Mouse (Mus musculus) frontal cortex, postnatal 25 days (tissue): ENCODE results near the gene Zfp174.

ENCODE experiments used
- DNase-seq, 2 experiments: peaks; one replicate each; pipeline ENCODE4 v3.0.0; 2022; ENCODE audit warnings: low spot score in 2 of 2

Gene Zfp174

DNA sequence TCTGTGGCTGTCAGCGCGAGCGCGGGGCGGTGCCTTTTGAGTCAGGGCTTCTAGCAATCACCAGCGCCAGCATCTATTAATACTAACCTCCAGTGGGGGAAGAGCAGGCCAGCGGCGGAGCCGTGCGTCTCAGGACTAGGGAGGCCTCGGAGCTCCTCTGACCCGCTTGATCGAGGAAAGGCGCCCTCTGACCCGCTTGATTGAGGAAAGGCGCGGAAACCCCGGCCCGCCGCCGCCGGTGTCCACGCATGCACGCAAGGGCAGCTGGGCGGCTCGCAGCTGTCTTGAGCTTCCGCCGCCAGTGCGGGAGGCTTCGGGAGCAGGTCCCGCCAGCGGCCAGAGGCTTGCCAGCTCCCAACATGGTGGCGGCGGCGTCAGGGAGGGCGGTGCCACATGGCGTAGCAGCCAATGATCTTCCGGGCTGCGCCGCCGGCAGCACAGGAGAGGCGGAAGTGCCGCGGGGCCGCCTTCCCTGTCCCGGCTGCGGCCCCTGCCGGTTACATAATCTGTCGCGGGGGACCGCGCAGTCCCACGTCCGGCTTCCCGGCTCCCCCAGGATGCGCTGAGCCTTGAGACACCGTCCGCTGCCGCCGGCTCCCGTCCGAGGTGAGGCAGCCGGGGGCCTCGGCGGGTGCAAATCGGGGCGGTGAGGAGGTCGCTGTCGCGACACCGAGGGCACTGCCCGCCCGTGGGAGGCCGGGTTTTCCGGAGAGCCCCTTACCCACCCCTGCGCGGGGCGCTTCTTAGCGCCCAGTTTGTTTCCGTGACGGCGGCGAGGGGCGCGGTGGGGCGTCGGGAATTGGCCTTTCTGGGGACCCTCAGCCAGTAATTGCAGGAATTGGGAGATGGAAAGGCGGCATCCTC lies 37.4 kb downstream of the Zfp174 start, which contains the start of the genes Zfp597 and Gm20695:
Zfp597 (minus strand) TSS at position 361 of the 864 bp plus-strand sequence.
Gm20695 (plus strand) TSS at position 448 of the 864 bp plus-strand sequence.
- DNase-seq = peak; percentile 81 to 86

DNA sequence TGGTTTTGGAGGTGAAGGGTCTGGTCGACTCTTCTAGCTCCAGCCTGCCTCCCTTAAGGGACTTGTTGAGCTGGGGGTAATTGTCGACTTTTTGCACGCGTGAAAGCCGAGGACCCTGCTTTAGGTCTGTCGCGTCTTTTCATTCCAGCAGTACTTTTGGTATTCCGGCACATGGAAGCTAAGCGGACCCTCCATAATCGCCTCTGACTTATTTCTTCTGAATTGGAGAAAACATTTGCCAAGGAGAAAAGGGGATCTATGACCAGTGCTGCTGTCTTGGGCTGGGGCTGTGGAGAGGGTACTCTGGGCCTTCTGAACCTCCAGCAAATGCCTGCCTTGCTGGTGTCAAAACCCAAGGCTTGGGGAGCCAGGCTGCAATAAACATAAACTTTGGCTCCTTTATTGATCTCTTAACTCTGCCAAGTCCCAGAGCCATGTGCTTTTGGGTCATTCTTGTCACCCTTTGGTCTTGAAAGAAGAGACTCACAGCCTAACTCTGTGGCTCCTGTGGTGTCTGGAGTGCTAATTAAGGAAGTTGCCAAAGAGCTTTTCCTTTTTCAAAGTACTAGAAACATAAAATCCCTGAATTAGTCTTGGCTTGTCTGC lies 38.1 kb downstream of the Zfp174 start:
- no peak for DNase-seq

DNA sequence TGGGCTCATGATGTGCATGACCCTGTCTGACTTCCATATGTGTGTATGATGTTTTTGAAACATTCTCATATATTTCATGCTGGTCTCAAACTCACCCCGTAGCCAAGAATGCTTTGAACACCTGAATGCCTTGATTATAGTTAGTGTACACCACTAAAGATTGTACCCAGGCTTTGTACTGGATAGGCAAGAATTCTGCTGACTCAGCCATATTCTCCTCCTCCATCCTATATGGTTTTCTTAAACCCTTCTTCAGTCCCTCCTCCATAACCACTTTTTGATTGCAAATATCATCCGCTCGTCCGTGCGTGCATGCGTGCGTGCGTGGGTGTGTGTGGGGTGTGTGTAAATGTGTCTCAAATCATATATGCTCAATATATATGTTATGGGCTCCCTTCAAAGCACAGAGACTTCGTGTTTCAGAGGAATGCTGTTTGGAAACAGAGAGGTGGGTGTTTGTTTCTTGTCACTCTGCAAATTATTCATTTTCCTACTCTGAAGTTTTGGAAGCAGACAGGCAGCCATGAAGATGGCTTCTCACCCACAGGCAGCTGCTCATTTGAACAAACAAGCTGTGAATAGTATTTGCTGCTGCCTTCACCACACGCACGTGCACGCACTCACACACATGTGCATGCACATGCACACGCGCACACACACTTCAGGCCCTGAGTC lies 44.7 kb downstream of the Zfp174 start:
- no peak for DNase-seq

DNA sequence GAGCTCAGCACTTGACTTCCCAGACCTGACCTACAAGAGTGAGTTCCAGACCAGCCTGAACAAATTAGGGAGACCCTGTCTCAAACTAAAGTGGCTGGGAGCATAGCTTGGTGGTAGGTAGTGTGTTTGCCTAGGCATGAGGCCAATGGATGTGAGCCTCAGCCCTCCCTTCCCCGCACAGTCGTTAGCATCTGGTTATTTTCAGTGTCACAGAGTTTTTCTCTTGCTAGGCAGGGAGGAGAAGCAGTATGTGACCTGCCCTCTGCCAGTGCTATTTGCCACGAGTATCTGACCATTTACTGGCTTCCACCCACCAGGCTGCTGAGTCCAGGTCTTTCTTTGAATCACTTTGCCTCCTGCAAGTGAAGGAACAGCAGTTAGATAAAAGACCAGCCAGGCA lies 46.7 kb downstream of the Zfp174 start:
- no peak for DNase-seq

- no peak for DNase-seq
Measured at GRCm38 (mm10) chr16:3895173-3895792, 48.2 kb downstream of the Zfp174 start.

- no peak for DNase-seq
Measured at GRCm38 (mm10) chr16:3896046-3896445, 49.0 kb downstream of the Zfp174 start.

GRCm38 (mm10) chr16:3896553-3896952 lies 49.5 kb downstream of the Zfp174 start:
- DNase-seq = no peak

DNA sequence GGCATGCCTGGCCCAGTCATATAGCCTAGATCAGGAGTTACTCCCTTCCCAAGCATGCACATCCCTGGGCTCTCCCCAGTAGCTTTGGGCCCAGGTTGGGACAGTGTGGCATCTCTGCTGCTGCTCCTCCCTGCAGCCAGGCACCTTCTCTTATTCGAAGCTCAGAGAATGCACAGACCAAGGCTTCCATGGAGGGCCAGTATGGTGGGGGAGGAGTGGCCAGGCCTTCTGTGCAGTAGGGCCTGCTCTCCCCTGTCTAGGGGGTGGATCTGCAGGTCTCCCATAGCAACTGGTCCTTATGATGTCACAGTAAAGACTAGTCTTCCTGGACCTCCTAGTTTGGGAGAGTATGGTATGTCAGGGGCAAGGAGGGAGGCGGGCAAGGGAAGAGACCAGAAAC lies 60.4 kb downstream of the Zfp174 start:
- DNase-seq = no peak
